Mouse (Mus musculus): ENCODE measurements at regions not wholly inside any gene's neighbourhood (a gene's known extent, or its start where the extent isn't known, plus 50 kb on each side); places are given as distances from the start of the nearest gene placed in this dataset.

DNA sequence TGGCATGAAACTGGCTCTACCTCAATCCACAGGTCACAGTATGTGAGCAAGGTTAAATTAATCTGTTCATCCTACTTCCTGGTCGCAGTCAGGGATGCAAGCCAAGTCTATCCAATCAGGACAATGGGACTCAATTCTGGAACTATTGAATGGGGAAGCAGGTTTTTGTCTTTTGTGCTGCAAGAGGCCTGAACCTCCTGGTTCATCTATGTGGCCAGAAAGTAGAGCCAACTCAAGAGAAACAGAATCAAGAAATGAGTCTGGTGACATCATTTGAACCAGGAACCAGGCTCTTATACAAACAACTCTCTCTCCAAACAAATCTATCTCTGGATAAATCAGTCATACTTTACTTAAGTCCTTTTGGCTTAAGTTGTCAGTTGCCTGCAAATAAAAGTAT, 294.7 kb upstream of the Usp25 start:
- no peak for DNase-seq (ENCODE audit: low spot score)

DNA sequence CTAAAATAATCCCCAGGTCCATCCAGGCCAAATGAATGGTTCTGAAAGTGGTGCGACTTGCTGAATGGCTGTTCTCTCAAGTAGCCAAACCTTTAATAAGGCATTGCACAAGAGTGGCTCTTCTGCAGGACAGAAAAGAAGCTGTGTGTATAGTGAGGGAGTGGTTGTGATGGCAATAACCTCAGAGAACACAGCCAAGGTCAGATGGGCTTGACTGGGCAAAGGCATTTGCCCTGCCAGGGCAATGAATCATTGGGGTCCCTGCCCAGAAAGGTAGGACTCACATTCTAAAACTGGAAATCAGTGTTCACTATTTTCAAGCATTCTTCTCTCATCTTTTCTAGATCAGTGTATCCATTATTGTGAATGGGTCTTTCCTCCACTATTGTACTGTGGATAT, 295.4 kb upstream of the Usp25 start:
- no peak for DNase-seq (ENCODE audit: low spot score)

DNA sequence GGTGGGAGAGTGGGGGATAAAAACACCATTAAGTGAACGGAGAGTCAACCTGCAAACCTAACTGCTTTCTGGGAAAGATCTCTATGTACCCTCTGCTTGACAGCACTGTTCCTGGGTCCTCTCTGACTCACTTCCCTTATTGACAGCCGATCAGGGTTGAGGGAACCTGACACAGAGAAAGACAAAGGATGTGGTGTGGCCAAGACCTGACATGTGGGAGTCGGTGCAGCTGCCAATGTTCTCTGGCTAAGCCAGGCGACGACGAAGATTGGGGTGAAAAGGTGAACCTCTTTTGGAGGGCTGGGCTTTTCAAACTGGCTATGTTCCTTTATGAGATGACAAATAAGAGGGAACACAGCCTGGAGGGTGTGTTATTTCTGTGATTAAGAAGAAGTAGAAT, 318.6 kb upstream of the Usp25 start:
- DNase-seq (ENCODE audit: low spot score) = no peak

DNA sequence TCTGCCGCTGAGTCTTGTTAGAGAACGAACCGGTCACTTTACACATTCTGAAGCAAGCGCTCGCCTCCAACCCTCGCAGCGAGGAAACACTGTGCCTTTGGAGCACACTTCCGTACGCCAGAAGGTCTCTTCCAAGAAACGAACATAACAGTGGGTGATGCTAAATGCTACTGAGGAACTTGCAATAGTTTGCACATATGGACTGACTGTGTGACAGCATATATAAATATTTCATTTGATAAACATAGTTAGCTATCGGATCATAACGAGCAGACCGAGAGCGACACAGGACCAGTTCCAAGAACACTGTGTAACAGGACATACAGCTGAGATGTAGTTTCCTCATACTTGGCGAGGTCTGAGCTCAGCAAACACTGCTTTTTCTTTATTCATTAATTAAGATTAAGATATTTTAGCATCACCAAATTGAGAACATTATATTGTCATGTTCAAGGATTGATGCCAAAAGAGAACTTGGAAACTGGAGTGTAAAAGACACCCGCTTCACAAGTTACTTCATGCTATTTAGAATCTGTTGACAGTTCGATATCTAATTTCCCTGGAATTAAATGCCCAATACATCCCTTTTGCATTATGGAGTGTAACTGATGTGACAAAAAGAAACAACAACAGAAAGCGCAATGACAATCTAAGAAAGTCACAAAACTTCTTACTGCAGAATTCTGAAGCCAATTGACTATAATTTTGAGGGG, 314.3 kb upstream of the Nrip1 start:
- DNase-seq (ENCODE audit: low spot score) = no peak

DNA sequence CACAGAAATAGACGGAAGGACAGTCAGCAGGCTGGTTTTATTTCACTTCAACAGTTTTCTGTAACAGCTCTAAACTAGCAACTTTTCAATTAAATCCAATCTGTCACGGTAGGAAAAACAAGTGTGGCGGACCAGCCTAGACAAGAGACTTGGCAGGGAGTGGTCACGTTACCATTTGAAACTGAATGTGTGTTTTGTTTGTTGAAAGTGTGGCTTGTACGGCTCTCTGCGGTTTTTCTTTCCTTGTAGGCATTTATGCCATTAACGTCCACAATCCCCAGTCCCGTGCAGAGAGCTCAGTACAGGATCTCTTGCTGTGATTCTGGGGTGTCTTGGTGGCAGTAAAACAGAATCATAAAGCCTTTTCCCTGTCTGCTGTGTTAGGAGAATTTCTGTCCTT, 311.9 kb upstream of the Nrip1 start:
- DNase-seq (ENCODE audit: low spot score) = no peak

DNA sequence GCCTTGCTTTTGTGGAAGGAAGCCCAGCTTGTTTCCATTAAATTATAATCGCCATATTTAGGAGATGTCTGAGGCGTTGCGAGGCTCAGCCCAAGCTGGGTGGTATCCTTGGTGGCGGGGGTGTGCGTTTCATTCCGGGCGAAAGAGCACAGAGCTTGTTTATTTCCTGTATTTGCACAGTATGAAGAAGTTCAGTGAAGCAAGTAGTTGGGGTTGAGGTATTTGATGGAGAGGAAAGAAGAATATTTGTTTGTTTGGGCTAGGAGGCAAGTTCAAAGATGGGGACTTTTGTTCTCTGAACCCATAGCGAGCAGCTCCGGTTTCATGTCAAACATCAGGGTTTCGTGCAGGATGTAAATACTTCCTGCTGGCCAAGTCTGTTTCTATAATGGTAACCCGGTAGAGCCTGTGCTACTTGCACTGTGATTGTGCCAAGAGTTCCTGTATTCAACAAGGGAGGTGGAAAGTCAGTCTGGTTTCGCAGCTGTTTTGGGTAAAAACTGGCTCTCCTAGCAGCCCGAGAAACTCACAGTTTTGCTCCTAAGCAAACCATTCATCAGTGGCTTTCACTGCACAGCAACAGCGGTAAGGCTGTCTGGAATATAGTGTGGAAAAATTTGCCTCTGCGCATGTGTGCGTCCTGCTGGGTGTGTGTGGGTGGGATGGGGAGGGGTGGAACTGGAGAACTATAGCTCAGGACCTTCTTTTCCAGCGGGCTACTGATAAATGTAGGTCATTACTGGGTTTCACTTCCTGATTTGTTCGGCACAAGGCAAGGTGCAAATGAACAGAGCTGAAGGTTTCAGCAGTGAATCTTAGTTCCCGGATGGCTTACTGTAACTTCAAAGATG, 306.7 kb upstream of the Nrip1 start:
- DNase-seq (ENCODE audit: low spot score) = peak; percentile 13

DNA sequence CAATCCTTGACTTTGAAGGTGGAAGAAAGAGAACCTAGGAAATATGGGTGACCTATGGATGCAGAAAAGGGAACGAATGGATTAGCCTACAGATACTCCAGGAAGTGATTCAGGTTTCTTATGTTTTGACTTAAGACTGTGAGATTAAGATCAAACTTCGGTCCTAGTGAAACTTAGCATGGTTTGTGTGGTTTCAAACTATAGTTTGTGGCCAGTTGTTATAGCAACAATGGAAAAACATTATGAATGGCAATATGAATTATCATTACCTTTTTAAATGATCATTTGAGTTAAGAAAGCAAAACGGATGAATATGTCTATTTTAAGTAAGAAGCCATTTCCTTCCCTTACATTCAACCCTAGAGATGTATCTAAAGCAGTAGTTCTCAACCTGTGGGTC, 305.3 kb upstream of the Nrip1 start:
- no peak for DNase-seq (ENCODE audit: low spot score)

DNA sequence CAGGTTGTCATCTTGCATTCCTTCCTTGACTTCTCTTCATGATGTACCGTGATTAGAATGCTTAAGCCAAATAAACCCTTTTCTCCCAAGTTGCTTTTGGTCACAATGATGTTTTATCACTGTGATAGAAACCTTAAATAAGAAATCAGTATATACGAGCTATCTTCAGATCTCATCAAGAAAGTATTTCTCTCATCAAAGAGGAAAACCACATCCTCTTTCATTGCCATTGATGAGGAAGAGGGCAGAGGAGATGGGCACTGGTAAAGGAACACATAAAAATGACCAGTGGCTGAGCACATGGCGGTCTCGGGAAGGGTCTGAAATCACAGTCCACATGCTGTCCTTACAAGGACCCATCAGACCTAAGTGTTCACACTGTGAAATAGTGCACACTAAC, 296.2 kb upstream of the Nrip1 start:
- no peak for DNase-seq (ENCODE audit: low spot score)

DNA sequence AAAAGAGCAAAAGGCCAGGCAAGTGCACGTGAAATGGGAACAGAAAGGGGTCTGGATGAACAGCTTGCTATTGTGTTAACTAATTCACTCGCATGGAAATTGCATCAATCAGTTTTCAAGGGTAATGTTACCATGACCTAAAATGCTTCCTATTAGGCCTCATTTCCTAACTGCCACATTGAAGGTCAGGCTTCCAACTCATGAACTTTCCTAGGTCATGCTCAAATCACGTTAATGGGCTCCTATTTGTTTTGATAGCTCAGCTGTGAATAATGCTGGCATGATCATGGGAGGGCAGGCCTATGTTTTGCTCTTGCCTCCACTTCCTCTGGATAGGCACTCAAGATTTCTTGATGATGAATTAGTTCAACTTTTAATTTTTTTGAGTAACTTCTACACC, 293.4 kb upstream of the Nrip1 start:
- no peak for DNase-seq (ENCODE audit: low spot score)

DNA sequence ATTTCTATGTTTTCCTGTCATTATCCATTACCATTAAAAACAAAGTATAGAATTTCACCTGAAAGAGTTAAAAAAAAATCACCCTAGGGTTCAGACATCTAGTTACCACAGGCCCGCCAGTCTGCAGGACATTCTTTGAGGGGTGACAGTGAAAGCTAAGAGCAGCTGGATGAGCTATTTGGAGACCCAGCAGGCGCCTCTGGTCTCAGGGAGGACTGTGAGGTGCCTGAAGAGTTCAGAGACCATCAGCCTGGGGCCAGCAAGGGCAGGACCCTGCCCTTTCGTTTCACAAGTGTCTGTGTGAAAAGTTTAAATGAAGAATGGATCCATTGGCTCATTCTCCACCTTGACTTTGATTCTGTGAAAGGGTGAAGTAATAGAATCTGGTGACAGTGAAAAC, 281.5 kb upstream of the Nrip1 start:
- no peak for DNase-seq (ENCODE audit: low spot score)

DNA sequence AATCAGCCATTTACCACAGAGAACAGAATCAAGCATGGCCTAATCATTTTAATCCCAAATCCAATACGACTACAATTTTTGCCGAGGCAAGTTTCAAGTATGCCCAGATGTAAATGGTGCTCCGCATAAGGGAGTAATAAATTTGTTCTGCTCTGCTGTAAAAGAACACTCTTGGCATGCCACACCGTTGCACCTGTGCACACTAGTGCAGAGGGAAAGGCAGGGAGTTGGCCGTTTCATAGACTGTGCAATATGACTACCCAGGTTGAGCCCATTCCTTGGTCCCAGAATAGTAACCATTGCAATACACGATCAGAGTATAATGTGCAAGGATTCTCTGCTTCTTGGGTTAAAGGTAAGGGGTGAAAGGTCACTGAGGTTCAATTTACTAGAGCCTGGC, 270.7 kb upstream of the Nrip1 start:
- DNase-seq (ENCODE audit: low spot score) = no peak

DNA sequence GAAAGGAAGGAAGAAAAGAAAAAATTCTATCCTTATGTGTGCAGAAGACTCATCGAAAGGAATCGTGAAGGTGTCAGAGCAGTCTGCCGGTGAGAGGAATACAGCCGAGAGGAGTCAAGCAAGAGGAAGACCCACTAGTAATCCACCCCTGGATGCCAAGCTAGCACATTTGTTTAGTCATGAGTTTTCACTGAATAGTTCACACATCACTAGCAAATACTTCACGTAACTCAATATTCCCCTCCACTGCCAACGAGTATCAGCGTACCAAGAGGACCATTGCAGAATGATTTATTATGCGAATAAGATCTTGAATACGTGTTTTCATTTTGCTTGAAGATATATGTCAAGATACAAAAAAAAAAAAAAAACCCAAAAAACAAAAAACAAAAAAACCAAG, 270.2 kb upstream of the Nrip1 start:
- DNase-seq (ENCODE audit: low spot score) = no peak

DNA sequence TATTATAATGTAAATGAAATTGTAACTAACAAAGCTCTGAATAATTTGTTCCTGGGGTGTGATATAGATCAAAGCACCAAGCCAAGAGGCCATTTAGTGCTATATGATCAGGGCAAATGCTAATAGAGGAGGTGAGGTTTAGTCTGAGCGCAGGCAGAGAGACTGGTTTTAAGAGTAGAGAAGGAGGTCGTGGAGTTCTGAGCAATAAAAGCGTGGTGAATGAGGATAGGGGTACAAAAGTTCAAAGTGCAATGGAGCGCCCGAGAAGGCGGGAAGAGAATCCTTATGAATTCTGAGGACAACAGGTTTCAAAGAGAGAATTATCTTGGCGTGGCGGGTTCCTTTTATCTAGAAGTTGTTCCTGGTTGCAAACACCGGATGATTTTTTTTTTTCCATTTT, 261.5 kb upstream of the Nrip1 start:
- DNase-seq (ENCODE audit: low spot score) = no peak

DNA sequence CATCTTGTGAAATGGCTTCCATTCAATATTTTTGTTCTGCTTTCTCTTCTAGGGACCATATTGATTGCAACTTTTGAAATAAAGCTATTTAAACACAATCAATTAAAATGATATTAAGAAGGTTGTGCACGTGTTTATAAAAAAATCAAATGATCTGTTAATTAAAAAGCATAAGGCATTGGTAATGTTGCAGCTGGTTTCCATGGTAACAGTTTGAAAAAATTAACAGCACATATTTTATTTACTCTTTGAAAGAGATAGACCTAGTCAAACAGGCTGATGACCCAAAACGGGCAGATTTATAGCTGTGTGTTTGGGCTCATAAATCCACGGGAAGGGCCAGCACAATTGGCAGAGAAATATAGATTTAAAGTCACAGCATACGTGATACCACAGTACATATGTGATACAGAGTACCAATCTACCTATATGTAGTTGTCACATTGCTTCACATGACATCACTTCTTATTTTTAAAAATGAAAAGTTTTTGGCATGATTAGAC, 260.6 kb upstream of the Nrip1 start:
- no peak for DNase-seq (ENCODE audit: low spot score)

DNA sequence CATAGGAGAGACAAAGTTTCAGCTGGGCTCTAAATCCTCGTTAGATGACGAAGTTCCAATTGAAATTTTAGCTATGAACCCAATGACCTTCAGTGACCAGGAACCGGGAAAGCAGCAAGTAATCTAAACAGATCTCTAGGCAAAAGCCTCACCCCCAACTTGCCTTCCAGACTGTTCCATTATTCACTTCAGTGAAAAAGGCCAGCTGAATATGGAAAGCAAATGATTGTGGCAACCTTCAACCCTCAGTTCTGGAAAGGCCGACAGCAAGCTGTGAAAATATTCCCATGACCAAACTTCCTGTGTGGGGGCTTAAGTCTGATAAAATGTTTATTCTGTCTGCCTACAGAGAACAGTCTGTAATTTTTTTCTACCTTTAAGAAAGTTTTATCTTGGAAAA, 252.5 kb upstream of the Nrip1 start:
- DNase-seq (ENCODE audit: low spot score) = no peak

DNA sequence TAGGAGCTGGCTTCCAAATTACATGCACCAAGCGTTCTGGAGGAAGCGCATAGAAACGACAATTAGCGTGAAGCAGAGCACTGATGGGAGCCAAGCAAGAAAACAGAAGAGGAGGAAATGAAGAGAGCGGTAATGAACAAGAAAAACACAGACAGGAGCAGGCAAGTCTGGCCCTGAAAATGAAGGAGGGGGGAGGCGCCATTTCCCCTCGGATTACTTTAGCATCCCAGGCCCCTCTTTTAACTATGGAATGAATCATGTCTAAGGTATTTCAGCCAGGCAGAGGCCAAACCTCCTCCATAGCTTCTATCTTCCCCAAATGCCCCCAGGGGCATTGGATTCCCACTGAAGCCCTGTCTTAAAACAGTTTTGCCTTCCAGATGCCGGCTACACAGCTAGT, 248.1 kb upstream of the Nrip1 start:
- no peak for DNase-seq (ENCODE audit: low spot score)

DNA sequence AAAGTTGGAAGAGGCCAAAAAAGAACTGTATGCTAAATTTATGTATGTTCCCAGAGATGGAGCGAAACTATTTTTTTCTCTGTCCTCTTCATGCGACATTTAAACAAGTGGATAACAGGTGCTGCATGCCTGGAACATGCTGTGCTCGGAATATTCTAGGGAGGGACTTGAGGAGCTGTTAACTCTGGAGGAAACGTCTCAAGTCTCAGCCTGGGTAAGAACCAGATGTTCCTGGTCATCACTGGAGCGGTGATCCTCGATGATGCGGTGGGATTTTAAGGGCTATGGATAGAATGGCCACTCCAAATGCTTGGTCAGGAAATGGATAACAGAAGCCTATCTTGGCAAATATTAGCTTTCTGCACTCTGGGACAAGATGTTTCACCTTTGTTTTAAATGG, 244.7 kb upstream of the Nrip1 start:
- no peak for DNase-seq (ENCODE audit: low spot score)

DNA sequence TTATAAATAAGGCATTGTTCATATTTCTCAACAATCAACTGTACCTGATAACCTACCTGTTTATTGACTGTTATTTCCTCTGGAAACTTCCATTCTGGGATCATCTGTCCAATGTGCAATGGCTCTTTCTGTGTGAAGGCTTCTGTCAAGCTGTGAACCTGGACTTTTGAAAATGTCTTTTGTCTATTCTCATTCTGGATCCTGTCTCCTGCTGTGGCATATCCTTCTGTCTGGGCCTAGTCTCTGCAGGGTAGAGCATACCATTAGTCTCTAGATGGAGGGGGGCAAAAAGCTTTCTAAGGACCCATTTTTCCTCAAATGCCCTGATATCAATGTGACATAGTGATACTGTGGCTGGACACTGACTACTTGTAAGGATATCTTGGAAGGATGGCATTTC, 237.4 kb upstream of the Nrip1 start:
- no peak for DNase-seq (ENCODE audit: low spot score)

DNA sequence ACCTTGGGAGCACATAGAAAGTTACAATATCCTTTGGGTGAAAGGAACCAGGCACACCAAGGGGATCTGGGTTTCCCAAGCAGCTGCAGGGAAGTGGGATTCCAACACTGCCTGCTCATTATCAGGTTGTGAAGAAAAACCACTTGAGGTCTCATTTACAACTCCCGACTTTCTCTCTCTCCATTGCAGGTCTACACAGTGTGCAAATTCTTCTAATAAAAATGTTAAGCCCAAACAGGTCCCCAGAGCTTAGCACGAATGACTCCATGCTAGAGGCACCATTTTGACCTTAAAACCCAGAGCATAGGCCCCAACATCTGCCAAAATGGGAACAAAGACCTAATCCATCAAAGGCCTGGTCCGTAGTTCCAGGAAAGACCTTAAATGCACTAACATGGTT, 231.3 kb upstream of the Nrip1 start:
- no peak for DNase-seq (ENCODE audit: low spot score)

DNA sequence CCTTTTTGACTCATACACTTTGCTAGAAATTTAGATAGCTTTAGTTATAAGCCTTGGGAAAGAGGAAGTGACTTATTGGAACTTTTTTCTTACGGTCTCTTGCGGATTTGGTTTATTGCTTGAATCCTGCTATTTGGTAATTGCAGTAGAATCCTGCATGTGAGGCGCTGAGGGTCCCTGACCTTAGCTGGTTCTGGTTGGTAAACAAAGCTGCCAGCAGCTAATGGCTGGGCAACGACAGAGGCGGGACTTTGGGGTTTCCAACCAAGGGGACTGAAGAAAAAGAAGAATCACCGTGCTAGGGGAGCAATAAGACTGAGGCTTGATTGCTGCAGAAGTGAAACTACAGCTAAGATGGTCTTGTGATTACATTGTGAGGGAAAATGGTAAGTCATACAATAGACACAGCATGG, 230.2 kb upstream of the Nrip1 start:
- DNase-seq (ENCODE audit: low spot score) = peak; percentile 19

DNA sequence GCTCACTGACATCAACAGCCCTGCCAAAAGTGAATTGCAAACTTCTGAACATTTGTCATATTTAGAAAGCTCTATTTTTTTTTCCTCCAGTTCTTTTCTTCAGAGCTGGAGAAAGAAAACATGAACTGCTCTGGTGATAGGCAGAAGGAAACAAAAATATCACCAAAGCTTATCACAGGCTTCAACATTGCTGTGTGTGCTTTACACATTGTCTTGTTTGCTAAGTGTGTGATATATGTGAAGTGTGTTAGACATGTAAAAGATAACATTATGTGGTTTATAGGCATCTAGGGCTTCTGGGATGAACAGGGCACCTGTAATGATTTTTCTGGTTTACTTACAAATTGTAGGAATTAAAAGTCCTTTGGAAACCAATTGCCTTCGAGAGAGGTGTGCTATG, 229.8 kb upstream of the Nrip1 start:
- no peak for DNase-seq (ENCODE audit: low spot score)

DNA sequence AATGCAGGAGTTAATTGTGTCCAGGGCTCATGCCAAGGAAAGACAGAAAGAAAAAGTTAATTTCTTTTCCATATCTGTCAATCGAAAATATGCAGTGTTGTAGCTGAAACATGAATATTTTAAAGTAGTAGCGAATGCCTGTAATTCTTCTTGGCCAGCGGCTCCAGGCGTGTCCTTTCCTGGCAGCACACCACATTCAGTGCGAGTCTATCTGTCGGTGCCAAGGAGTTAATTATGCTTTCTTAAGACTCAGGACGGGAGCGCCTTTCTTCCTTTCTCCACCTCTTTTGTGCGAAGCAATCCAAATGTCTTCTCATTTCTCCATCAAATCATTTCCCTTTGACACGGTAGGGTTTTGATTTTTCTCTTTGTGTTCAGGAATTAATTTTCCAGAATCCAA, 226.5 kb upstream of the Nrip1 start:
- DNase-seq (ENCODE audit: low spot score) = no peak

DNA sequence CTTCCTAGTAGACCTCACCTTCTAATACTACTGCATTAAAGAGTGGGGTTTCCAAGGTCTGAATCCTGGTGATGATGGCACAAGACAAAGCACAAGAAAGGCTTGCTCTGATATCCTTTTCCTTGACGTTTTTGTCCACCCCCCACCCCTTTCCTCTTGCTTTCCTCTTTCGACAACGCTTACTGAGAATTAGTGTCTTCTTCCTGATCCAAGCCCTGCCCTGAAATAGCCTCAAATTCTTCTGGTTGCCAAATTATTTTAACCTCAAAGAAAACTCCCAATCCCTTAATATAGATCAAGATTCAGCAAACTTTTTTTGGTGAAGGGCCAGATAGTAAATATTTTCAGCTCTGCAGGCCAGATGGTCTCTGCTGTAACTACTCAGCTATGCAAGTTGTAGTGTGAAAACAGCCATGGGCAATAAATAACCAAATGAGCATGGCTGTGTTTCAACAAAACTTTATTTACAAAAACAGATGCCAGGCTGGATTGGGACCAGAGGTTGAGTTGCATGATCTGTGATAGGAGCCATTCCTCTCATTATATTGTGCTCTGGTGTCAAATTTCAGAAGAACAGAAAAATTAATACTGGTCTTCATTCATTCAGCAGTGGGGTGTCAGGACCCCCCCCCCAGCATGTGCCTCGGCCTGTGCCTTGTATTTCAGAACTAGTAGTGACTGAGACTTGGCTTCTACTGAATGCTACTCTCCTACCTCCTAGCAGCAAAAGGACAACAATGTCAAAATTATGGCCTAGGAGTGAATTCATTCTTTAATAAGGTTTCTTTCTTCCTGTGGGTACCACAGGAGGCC, 218.5 kb upstream of the Nrip1 start:
- no peak for DNase-seq (ENCODE audit: low spot score)
